Mouse (Mus musculus): ENCODE measurements around the gene Sh3gl1. TPM values are rescaled to one million over a fixed set of nuclear protein-coding genes. Genes with fewer than 3 reads are reported as not detected.

Gene Sh3gl1
- total RNA-seq, 2 experiments from 2014 or later = 53.9 to 57.8 TPM

DNA sequence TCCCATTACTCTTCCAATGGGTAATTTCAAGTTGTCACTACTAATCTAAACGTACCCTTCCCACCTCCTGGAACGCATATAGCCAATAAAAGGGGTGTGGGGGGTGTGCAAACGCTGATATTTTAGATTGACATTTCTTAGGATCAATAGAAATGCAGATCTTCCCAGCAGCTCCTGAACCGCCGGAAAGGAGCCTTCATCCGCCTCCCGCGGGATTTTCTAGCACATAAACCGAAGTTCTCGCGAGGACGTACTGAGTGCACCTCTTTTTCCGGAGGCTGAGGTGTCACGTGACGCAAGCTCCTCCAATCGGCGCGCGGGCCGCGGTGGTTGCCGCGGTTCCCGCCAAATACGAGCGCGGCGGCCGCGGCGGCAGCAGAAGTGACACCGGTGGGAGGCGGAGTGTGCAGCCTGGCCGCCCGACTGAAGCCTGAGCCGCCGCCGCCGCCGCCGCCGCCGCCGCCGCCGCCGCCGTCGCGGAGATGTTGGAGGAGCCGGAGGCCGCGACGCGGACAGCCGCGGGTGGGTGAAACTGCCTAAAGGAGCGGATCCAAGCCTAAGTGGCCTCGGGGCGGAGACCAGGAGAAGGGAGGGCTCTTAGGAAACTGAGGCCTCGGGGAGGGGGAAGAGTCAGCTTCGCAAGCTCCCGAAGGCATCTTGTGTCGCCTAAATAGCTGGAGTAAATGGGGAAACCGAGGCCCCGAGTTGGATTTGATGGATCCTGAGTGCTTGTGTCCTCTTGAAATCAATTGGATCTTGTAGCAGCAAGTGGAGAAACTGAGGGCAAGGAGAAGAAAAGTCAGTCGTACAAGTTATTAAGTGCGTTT lies 3.8 kb upstream of the Sh3gl1 start, which contains the start of gene Chaf1a:
Gene Chaf1a (plus strand): TSS at position 410 of the 827 bp plus-strand sequence.
- peak; percentile 95 to 98 for DNase-seq (ENCODE audit: low spot score in 2 of 2)

- no peak for DNase-seq (ENCODE audit: low spot score in 2 of 2)
These were observed 2.9 kb upstream of the Sh3gl1 start for GRCm38 (mm10) chr17:56039345-56039744.

DNA sequence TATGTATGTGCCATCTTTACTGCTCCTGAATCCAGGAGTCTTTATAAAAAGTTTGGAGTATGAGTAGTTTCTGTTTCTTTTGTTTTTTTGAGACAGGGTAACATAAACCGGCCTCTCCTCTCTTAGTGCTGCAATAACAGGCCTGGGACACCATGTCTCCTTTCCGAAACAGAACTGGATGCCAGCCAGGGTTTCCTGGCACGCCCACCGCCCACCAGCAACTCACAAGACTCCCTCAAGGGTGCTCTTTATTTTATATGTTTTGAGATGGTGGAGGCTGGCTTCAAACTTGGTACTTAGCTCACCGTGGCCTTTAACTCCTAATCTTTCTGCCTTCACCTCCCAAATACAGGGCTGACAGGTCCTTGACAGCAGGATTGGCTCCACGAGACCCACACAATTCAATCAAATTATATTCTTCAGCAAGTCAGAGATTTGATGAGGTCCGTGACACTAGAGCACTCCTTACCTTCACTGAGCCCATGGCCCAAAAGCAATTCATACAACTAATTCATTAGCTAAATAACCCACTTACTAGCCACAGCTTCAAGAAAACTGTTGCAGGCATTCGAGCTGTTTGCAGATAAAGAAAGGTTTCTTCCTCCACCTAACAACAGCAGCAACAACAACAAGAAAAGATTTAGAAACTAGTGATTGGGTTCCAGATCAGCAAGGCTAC lies 2.3 kb upstream of the Sh3gl1 start:
- DNase-seq (ENCODE audit: low spot score in 2 of 2) = no peak

- DNase-seq (ENCODE audit: low spot score in 2 of 2) = no peak
These were observed 459 bp upstream of the Sh3gl1 start for GRCm38 (mm10) chr17:56036901-56037287.

GRCm38 (mm10) chr17:56035216-56035615 lies 1.2 kb downstream of the Sh3gl1 start:
- DNase-seq (ENCODE audit: low spot score in 2 of 2) = peak in 1 of 2 experiments; percentile 6

GRCm38 (mm10) chr17:56034726-56035100 lies 1.7 kb downstream of the Sh3gl1 start:
- DNase-seq (ENCODE audit: low spot score in 2 of 2) = peak in 1 of 2 experiments; percentile 5

DNA sequence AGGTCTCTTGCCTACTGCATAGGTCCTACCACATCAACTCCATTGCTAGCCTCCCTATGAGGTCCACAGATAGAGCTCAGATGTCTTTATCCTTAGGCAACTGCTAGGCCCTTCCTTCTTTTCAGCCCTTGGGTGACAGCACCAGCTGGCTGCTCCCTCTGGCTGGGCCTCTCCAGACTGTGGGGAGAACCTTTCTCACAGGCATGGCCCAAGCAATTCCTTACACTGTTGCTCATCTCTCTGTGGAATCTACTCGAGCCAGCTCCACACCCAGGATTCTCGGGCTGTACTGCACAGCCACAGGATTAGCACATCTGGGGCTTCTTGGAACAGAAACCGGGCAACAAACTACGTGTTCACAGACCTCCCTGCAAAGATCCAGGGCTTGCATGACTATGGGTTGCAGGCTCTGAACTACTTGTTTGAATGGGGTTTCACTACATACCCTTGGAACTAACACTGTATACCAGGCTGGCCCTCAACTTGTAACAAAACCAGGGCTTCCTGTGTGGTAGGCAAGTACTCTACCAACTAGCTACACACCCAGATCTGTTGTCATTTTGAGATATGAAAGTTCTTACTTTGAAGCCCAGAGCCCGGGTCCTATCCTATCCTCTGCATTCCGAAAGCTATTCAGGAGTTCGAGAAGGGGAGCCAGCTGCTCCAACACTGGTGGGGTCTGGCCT lies 2.3 kb downstream of the Sh3gl1 start:
- DNase-seq (ENCODE audit: low spot score in 2 of 2) = no peak

GRCm38 (mm10) chr17:56032831-56033230 lies 3.6 kb downstream of the Sh3gl1 start:
- no peak for DNase-seq (ENCODE audit: low spot score in 2 of 2)

DNA sequence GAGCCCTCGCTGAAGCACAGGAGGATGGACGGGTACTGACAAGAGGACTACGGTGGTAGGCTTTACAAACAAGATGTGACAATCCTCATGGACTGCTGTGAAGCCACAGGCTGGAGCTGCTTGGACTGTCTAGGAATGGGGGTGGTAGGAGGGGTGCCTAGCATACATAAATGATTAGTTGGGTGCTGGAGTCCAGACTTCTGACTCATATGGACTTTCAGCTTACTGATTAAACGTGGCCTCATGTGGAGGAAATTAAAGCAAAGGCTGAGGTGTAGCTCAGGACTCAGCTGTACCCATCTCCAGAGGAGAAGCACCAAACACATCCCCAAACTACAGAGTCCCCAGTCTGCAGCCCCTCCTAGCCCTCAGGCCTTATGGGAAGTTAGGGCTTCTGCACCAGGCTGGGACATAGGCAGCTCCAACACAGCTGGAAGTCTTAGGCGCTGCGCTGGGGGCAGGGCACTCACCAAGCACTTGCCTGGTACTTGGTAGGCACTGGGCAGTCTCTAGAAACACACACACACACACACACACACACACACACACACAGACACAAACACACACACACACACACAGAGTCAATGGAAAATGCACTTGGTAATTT lies 4.2 kb downstream of the Sh3gl1 start:
- peak in 1 of 2 experiments; percentile 7 for DNase-seq (ENCODE audit: low spot score in 2 of 2)

DNA sequence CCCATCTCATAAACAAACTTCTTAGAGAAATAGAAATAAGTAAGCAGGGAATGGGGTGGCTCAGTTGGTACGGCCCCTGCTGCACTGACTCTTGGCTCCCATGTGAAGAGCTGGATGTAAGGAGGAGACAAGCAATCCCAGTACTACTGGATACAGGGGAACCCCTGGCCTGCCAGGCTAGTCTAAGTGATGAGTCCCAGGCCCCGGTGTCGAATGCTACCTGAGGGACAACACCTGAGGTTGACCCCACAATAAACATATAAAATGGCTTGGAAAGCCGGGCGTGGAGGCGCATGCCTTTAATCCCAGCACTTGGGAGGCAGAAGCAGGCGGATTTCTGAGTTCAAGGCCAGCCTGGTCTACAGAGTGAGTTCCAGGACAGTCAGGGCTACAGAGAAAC lies 5.0 kb downstream of the Sh3gl1 start:
- no peak for DNase-seq (ENCODE audit: low spot score in 2 of 2)

DNA sequence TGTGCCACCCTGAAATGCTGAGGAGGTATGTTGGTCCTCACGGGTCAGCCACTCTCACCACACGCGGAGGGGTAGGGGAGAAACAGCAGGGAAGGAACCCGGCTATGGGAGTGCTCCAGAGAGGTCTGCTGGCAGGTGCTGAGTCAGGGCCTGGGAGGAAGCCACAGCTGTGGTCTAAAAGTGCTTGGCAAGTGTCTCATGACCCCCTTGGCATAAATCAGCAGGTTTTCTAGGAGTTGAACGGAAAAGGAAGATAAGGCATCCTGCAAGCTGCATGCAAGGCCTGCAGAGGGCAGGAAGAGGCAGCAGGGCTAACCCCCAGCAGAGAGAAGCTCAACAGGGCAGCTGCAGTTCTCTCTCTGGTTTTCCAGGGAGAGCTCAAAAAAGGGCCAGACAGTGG lies 5.5 kb downstream of the Sh3gl1 start:
- DNase-seq (ENCODE audit: low spot score in 2 of 2) = peak in 1 of 2 experiments; percentile 17

GRCm38 (mm10) chr17:56030238-56030870 lies 6.1 kb downstream of the Sh3gl1 start:
- peak in 1 of 2 experiments; percentile 15 for DNase-seq (ENCODE audit: low spot score in 2 of 2)

DNA sequence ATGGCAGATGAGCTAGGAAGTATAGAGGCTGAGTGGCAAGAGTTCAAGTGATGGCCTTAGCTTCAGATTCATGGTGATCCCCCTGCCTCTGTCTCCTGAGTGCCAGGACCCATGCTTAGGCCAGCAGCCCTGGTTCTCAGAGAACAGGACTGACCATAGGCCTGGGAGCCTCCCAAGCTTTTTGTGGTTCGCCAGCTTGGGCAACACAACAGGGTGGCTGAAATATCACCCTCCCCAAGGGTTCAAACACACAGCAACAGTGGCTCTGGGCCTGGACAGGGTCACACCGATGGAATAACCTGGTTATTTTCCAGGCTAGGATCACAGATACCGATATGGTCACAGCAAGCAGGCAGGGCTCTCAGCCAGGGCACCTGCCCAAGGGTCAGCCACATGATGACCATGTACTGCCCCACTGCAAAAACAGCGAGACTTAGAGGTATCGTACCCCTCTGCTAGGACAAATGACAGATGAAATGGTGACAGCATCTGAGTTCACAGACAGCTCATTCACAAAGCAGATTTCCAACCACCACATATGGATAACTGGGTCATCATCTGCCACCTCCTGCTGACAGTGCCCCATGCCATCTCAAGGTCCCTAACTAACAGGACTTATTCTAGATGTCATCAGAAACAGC lies 8.5 kb downstream of the Sh3gl1 start:
- no peak for DNase-seq (ENCODE audit: low spot score in 2 of 2)

- DNase-seq (ENCODE audit: low spot score in 2 of 2) = no peak
These were observed 9.6 kb downstream of the Sh3gl1 start for GRCm38 (mm10) chr17:56026881-56027280.

DNA sequence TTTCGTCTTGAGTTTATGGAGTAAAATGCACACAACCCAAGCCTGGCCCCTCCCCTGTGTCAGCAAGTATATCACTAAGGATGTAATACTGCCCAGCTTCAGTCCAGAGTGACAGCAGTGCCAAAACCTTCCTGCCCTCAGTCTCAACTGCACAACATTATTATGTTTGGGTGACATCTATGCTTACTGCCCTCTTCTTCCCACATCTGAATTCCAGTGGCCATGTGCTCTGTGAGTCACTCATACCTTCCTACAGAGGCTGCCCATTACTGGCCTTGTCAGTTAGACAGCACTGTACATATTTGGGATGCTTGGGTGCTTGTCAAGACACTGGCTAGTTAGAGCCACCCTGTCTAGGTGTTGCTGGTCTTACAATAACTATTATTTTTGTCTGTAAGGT lies 10.1 kb downstream of the Sh3gl1 start:
- no peak for DNase-seq (ENCODE audit: low spot score in 2 of 2)

- peak in 1 of 2 experiments; percentile 0 for DNase-seq (ENCODE audit: low spot score in 2 of 2)
These were observed 11.5 kb downstream of the Sh3gl1 start for GRCm38 (mm10) chr17:56024931-56025330.

DNA sequence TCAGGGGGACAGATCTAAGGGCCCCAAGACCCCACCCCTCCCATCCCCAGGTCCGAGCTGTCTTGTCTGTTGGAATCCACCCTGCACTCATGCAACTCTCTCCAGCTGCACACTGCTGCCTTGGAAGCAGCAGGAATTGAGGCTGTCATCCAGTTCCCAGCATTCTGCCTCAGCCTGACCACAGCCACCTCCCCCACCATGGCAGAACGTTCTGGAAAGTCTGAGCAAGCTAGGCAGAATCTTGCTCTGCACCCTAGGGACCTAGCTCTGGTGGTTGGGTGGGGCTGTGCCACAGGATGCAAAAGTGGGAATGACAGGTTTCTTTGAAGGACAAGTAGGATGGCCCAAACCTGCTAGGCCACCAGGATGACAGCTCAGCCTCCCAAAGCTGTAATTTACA lies 12.0 kb downstream of the Sh3gl1 start:
- DNase-seq (ENCODE audit: low spot score in 2 of 2) = peak in 1 of 2 experiments; percentile 0

DNA sequence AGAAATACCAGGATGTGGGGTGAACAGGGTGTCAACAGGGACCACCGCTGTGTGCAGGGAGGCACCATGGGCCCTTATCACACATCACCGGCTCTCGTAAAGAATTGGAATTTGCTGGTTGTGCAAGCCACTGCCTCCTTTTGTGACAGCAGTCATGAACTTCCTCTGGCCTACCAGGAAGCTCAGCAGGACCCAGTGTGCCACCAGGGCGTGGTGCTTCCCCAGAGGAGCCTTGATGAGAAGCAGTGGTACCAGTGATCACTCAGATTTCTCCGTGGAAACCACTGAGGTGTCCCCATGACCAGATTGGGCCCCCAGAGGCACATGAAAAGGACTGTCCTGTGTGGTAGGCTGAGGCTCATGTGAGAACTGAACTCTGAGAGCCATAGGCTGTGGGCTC lies 13.0 kb downstream of the Sh3gl1 start:
- no peak for DNase-seq (ENCODE audit: low spot score in 2 of 2)

DNA sequence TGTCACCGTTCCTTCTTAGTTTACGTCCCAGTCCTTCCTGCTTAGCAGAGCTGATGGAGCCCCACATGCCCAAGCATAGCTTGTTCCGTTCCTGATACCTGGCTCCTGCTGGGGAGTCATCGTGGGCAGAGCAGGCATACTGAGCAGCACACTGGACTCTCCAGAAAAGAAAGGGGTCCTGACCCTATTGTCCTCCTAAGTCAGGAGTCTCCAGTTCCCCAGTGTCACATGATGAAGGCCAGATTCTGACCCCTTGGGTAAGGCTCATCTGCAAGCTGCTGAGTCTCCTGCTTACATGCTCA lies 13.5 kb downstream of the Sh3gl1 start:
- no peak for DNase-seq (ENCODE audit: low spot score in 2 of 2)

DNA sequence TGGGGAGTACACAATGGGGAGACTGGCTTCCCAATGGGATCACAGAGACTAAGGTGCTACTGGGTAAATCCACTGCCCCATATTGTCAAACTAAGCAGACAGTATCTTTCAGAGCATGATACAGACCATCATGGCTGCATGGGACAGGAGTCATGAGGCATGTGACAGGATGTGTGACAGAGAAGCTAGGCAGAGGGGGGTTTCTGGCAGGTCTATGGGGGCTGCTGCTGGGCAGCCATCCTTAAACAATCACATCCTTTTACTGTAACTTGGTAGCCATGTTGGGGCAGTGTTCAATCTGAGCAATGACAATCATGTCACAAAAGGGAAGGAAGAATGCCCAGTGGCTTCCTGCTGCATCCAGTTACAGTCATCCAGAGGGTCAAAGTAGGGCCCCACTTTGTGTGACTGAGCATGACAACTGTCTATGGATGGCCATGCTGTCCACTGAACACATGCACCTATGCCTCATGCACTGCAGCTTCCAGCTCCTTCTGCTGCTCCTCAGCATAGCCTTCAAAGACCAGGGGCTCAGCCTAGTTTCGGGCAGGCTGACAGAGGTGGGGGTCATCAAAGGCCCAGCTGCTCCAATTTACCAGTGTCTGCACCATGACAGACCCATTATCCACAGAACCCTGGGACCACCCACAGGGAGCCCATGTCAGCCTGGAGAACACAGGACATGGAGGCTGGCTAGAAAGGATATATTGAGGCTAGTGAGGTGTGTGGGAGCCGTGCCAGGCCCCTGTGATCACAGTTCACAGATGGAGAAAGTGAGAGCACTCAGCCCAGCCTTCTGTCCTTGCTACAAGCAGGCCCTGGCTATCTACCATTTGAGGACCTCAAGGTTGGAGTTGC lies 14.1 kb downstream of the Sh3gl1 start:
- peak in 1 of 2 experiments; percentile 20 for DNase-seq (ENCODE audit: low spot score in 2 of 2)

All from layer of hippocampus, adult 18-20 months (tissue).